Mouse (Mus musculus): Measurements from ENCODE around the gene Il25.
"Not testable (repeated sequence)": the region's sequence is repeated elsewhere in the genome, so short reads cannot be mapped to it uniquely, and the experiment has no call there.

The Il25 gene

GRCm38 (mm10) chr14:54926401-54927158 is 5.9 kb upstream of the Il25 start:
- peak in 1 of 2 experiments; percentile 32 for DNase-seq (ENCODE audit: low spot score in 2 of 2)

DNA sequence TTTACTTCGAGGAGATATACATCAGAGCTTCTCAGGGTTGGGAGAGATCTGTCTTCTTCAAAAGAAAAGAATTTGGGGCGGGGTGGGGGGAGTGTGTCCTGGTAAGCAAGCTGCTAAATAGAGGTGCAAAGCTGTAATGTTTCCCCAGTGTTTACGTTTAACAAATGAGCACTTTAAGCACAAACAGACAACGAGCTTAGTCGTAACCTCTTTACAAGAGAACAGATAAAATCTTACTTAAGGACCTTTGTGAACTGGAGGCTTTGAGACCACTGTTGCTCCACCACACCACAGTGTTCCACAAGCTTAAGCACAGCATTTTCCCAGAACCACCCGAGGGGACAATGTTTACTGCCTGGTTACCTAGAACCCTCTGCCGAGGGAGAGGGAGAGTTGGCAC is 5.2 kb upstream of the Il25 start:
- no peak for DNase-seq (ENCODE audit: low spot score in 2 of 2)

DNA sequence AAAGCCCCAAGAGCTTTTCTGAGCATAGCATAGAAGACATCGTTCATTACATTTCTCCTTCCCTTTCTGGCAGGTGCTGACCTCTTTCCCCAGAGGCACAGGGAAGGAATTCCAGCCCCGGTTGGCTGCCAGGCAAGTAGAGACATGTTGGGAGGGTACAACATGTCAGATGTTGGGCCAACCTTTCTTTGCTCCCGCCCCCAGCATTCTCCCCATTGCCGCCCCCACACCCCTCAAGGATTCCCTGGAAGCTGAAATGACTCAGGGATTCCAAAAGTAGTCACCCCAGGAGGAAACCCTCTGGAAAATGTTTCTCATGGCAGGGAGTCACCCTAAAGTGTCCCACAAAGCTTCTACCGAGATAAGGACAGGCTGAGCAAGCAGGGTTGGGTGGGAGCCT is 2.7 kb upstream of the Il25 start:
- DNase-seq (ENCODE audit: low spot score in 2 of 2) = no peak

DNA sequence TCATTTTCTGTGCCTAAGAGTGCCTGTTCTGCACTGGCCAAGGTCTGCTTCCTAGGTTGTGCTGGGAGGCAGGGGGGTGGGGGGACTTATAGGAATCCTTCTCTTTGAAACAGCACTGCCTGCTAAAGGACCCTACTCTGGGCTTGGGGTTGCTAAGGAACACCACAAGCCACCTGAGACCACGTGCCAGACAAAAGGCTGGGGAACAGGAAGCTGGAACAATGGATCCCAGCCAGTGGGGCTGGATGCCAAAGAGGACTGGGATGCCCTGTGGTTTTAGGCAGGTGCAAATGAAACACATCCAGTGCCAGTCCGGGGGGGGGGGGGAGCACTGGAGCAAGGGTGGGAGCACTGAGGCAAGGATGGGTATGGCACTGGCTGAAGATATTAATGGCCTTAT is 2.1 kb upstream of the Il25 start:
- DNase-seq (ENCODE audit: low spot score in 2 of 2) = no peak

DNA sequence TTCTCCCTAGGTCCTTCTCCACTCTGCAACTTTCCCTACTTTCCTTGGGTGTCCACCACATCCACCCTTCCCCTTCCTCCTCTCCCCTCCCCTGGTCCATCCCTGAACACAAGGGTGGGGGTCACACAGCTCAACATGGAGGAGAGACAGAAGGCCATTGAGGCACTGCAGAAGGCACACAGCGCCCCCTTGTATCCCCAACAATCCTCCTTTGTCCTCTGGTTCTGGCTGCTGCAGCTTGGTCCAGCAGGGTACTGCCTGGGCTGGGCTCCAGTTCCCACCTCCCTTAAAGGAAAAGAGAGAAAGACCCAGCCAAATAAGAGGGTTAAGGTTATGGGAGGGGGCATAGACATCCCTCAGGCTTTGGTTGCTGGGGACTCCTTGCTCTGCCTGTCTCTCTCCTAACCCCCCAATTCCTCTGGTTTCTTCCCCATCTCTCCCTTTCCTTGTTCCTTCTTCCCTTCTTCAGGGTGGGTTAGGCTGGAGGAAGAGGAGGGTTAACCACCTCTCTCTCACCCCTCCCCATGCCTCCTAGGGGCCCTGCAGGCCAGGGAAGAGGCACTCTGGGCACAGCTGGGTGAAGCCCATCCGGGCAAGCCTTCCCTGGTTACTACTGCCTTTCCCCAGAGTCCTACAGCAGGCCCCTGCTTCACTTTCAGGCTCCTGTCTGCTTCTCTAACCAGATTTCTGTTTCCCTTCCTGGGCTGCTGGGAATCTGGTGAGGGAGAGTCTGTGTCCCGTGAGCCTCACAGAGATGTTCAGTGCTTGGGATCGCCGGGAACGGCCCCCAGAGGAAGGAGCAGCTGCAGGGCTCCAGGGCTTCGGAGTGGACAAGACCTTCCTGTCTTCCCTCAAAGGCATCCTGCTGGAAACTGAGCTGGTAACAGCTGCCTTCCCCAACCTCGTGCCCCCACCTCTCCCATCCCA is 3.7 kb downstream of the Il25 start, which contains the start of gene Cmtm5:
Cmtm5 (plus strand) TSS at position 358 of the 927 bp plus-strand sequence.
- DNase-seq (ENCODE audit: low spot score in 2 of 2) = peak; percentile 52 to 72

DNA sequence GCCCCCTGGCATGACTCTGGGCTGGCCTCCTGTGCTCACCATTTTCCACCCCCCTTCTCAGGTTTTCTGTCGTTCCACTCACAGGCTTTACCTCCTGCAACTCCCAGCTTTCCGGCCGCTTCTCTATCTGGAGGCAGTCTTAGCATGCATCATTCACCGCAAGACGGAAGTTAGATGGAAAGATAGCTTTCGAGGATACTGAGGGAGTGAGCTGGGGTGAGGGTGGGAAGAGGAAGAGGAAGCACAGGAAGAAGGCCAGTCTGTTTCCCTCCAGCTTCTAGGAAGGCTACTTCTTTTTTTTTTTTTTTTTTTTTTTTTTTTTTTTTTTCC is 4.3 kb downstream of the Il25 start:
- no peak for DNase-seq (ENCODE audit: low spot score in 2 of 2)

DNA sequence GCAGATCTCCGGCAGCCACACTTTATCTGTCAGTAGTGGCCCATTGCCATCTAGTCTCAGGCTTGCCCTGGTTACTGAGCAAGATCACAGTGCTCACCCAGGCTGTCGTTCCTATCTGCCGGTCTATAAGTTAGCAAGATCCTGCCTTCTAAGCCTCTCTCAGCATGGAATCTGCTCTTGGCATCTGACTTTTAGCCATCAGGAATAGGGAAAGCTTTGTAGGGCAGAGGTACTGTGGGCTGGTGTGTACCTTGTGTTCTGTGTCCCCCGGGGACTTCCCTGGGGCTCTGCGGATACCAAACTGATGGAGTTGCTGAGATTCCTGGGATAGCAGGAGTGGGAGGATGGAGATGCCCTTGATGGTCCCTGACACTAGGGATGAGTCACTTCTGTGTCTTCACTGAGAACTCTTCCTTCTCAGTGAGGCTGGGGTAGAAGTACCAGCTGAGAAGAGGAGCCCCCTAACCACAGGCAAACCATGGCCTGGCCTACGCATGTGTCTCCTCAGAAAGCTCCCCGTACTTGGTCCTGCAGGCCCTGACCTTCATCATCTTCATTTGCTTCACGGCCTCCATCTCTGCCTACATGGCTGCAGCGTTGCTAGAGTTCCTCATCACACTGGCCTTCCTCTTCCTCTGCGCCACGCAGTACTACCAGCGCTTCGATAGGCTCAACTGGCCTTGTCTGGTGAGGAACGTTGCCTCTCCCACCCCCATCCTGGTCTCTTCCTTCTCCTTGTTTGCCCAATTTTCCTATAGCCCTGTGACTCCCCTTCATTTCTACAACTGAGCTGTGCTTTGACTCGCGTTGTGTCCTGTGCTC is 5.1 kb downstream of the Il25 start:
- no peak for DNase-seq (ENCODE audit: low spot score in 2 of 2)

DNA sequence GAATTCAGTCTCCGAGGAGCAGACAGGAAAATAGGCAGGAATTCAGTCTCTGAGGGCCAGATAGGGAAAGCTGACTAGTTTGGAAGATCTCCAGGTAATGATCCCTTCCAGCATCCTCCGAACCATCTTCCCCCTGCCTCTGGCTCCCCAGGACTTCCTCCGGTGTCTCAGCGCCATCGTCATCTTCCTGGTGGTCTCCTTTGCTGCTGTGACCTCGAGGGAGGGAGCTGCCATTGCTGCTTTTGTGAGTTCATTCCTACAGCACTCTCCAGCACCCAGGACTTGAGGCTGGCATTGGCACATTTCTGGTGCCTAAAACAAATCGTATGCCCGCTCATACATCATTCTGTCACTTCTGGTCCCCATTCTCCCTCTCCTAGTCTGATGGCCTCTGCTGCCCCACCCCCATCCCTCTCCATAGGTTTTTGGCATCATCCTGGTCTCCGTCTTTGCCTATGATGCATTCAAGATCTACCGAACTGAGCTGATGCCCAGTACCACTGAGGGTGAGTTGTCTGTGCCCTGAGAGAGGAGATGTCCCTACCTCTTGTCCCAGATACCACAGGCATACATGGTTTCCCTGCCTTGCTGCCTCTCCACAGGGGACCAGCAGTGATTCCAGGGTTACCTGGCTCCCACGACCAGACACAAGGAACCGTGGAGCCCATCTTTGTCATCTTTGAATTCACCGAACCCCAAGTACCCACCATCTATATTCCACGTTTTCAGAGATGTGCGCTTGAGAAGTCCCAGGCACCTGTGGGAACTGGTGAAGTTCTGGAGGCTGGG is 6.1 kb downstream of the Il25 start:
- no peak for DNase-seq (ENCODE audit: low spot score in 2 of 2)

- no peak for DNase-seq (ENCODE audit: low spot score in 2 of 2)
Measured at GRCm38 (mm10) chr14:54939434-54940175, 7.1 kb downstream of the Il25 start.

DNA sequence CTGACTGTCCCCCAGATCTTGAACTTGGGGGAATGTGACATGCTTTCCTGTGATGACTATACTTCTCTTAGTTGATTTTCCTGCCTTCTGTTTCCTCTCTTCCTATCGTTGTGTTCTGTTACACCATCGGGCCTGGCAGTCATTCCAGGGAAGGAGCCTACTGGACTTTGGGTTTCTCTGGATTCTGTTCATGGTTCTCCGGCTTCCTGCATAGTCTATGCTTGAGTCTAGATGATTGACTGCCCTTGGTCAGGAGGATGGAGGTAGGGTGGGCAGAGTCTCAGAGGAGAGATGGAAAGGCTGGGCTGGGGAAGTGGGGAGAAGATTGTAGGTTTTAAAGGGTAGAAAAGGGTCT is 7.7 kb downstream of the Il25 start:
- no peak for DNase-seq (ENCODE audit: low spot score in 2 of 2)

DNA sequence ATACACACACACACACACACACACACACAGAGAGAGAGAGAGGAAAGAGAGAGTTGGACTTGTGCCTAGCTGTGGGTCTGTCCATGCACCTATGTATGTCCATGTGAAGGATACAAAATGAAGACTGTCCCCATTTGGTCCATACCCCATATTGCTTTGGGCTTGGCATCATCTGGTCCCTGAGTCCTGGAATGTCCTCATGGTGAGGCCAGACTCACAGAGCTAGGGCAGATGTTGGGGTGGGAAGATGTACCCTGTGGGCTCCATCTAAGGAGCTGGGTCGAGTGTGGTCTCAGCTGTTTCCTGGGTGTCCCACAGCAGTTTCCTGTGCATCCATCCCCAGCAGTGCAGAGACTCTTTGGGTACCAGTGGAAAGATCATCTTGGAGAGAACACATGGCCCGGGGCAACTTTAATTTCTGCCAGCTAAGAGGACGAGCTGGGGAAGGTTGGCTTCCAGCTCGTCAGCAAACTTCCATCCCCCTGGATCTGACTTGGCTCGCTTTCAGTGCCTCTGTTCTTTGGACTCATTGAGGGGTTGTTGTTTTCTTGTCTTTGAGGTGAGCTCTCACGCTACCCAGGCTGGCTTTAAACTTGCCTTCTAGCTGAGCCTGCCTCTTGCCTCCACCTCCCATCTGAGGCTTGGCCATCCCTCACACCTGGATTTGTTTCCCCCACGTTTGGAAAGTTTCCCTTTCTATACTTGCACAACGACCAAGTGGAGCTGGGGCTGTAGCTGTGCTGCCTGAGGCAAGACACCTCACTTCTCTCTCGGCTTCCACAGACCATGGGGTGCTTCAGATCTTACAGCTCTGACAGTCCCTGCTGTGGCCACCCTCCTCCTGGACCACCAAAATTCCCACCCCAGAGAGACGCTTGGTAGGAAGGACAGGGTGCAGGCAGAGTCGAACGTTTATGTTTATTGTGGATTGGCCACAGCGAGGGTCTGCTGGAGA is 8.8 kb downstream of the Il25 start:
- no peak for DNase-seq (ENCODE audit: low spot score in 2 of 2)

- no peak for DNase-seq (ENCODE audit: low spot score in 2 of 2)
Measured at GRCm38 (mm10) chr14:54942479-54942878, 10.0 kb downstream of the Il25 start.

DNA sequence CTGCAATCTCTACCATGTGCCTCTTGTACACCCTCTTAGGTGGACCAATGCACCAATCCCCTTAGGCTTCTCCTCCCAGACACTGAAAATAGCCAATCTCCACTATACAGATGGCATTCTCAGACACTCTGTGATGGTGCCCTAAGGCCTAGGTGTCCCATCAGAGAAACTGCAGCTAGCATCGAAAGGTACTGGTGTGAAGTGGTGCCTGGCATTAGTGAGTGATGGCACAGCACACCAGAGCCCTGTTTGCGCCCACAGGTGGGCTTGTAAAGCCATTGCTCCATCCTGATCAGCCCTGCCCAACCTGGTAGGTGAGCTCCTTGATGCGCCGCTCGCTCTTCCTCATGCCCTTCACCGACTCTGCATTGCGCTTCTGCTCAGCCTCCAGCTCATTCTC is 11.5 kb downstream of the Il25 start:
- no peak for DNase-seq (ENCODE audit: low spot score in 2 of 2)

DNA sequence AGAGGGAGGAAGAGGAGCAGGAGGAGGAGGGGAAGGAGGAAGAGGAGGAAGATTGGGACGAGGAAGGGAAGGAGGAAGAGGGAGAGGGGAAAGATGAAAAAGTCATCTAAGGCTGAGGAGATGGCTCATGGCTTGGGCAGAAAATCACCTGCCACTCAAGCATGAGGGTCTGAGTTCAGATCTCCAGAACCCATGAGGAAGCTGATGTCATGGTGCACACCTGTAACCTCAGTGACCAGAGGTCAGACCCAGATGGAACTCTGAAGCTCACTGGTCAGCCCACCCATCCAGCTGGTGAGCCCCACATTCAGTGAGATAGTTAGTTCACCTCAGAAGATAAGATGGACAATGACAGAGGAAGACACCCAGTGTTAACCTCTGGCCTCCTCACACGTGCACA is 12.4 kb downstream of the Il25 start:
- DNase-seq (ENCODE audit: low spot score in 2 of 2) = no peak

DNA sequence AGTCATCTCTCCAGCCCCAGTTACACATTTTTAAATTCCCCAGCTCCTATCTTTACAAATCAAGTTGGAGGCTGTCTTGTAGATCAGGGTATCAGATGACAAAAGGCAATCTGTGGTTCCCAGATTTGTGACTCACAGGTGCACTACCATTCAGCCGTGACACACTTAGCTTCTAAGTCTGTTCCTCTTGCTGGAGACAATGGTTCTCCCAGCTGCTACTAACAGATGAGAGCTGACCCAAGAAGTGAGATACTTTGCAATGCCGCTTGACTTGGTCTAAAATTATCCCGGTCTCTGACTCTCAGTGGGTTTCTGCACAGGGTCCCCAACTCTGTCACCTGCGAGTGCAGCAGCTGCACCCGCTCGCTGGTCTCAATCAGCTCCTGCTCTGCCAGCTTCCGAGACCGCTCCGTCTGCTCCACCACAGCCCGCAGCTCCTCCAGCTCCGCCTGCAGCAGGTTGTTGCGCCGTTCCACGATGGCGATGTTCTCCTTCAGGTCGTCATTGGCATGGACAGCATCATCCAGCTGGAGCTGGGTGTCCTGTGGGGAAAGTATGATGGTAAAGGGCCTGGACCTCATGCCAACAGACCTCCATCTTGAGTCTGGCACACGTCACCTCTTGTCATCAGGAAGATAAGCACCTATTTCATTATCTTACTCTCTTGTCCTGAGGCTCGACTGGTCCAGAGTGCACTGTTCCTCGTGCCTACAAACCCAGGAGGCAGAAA is 13.6 kb downstream of the Il25 start:
- no peak for DNase-seq (ENCODE audit: low spot score in 2 of 2)

DNA sequence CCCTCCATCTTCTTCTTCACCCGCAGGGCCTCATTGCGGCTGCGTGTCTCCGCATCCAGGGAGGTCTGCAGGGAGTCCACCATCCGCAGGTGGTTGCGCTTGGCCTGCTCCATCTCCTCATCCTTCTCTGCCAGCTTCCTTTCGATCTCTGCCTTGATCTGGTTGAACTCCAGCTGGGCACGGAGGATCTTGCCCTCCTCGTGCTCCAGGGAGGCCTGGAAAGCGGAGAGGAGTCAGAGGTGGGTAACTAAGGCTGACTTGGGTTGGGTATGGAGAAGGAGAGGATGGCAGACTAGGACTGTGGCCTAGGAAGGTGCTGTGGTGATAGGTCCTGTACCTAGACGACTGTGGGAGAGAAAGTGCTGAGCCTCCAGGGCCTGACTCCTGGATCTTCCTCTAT is 14.5 kb downstream of the Il25 start:
- DNase-seq (ENCODE audit: low spot score in 2 of 2) = not testable (repeated sequence)

- no peak for DNase-seq (ENCODE audit: low spot score in 2 of 2)
Measured at GRCm38 (mm10) chr14:54948781-54949180, 16.3 kb downstream of the Il25 start.

- no peak for DNase-seq (ENCODE audit: low spot score in 2 of 2)
Measured at GRCm38 (mm10) chr14:54950493-54950892, 18.0 kb downstream of the Il25 start.

DNA sequence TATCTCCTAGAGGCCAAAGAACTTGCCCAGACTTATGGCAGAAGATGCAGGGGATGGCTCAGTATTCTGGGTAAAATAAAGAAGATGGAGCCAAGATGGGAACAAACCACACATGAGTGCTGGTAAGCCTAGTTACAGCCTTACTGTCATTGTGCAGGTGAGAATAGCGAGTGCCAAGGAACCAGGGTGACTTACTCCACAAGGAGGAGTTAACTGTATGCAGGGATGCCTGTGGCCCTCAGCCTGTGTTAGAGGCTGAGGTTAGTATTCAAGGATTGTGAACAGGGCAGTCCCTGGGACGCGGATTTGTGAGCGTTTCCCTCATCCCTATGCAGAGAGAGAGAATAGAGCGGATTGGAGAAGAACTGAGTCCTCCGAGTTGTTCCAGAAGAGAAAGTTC is 19.1 kb downstream of the Il25 start:
- no peak for DNase-seq (ENCODE audit: low spot score in 2 of 2)
